Mouse (Mus musculus) gastrocnemius, postnatal 25 days (tissue): ENCODE measurements around the gene Olfr1247. TPM values are rescaled to one million over a fixed set of nuclear protein-coding genes. Genes with fewer than 3 reads are reported as not detected.
"Not testable (repeated sequence)": the region's sequence is repeated elsewhere in the genome, so short reads cannot be mapped to it uniquely, and the experiment has no call there.

Source experiments
- DNase-seq: peaks from one replicate; pipeline ENCODE4 v3.0.0; 2022
- long read RNA-seq, 2 experiments: library from polyadenylated mRNA; stranded (forward); transcript quantifications; one replicate each; pipeline ENCODE4 v2.0.0; 2021
- total RNA-seq, 2 experiments: library from RNA; stranded (reverse); gene quantifications; 1 replicate in 1 of 2; 2 replicates in 1 of 2; pipeline ENCODE4 v1.2.3; 2021

Gene Olfr1247
- total RNA-seq = under 1 TPM; 0.05 TPM
- long read RNA-seq, experiment 1 = 0 reads
- long read RNA-seq, experiment 2 = 0 reads

DNA sequence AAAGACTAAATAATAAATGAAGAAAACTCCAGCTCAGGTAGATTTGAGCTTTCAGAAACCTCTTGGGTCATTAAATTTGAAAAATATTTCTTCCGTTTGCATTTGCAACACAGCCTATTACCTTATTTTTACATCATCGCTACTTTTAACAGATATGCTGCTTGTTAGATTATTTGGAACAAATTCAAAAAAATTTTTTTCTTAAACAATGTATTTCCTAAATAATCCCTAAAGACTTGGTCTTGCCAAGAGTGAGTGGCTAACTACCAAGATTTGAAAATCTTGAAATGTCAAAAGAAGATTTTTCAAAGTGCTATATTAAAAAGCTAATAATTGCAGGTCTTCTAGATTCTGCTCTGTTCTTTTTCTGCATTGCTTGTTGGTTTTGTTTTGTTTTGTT is at the start of gene Olfr1247:
Olfr1247 (minus strand) TSS at position 101 of the 400 bp plus-strand sequence.
- DNase-seq = no peak

DNA sequence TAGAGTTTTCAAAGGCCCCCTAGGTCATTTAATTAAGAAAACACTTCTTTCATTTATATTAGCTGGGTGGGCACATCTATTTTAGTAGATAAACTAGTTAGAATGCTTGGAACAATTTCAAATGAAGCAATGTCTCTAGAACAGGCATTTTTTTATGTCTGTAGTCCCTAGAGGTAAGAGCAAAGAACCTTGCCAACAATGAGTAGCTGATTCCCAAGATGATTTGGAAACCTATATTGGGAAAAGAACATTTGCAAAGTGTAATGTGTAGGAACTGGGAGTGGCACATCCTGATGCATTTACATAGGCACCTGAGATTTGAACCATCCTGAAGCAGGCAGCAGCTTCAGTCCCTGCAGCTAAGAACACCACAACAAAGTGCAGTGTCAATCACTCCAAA is 47.4 kb upstream of the Olfr1247 start, which contains the start of gene Olfr1250:
Olfr1250 (minus strand) TSS at position 101 of the 400 bp plus-strand sequence.
- no peak for DNase-seq

DNA sequence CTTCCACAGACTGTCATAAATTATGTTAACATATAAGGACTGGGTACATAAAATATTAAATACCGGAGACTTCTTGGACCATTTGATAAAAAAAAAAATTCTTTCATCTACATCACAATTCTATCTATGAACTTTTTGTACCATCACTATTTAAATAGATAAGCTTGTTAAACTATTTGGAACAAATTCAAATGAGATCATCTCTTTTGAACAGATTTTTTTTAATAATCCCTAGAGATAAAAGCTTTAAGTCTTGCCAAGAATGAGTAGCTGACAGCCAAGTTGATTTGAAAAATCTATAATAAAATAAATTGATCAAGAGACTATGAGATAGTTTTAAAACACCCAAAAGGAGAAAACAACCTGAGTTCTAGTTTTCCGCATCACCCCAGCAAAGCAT is 21.0 kb upstream of the Olfr1247 start, which contains the start of gene Olfr1249:
Olfr1249 (minus strand) TSS at position 101 of the 400 bp plus-strand sequence.
- no peak for DNase-seq

DNA sequence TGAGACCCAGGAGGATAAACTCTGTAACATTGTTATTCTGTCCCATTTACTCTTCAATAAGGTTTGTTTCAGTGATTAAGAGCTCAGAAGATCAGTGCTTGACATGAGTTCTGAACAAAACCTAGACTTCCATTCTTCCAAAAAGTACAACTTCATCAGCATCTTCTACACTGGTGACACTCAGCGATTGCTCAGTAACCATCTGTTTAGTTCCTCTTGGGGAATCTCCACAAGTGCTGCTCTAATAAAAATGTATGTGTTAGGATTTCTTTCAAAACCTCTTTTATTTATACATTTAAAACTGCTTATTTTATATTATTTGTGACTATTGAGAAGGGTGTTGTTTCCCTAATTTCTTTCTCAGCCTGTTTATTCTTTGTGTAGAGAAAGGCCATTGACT is 4.2 kb upstream of the Olfr1247 start, which contains the start of gene Olfr1248:
Olfr1248 (minus strand) TSS at position 101 of the 400 bp plus-strand sequence.
- DNase-seq = not testable (repeated sequence)

DNA sequence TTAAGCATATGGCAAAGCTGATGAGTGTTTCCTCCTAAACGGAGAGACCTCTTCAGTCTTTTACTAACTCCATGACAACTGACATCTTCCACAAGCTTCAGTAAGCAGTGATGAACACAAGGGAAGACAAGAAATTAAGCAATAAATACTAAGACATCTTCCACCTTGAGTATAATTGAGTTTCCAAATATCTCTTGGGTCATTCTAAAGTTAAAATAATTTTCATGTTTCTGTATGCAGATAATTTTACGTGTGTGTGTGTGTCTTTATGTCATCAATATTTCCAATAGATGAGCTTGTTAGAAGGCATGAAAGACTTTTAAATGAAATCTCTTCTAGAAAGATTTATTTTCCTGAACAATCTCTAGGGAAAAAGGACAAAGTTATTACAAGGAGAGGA is 20.9 kb downstream of the Olfr1247 start, which contains the start of gene Olfr1246:
Olfr1246 (minus strand) TSS at position 101 of the 400 bp plus-strand sequence.
- no peak for DNase-seq

DNA sequence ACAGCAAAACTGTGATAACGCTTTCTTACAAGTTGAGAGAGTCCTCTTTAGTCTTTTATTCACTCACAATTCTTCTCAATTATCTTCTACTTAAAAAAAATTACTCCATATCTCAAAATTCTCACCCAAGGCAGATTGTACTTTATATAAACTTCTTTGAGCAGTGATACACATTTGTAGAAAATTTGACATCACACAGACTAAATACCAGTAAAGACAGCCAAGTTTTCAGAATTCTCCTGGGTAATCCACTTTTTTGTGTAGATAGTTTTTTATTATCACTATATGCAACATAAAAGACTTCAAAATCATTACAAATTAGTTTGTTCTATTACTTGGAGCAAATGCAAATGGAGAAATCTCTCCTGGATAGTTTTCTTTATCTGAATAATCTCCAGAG is 35.6 kb downstream of the Olfr1247 start, which contains the start of gene Olfr1245:
Olfr1245 (minus strand) TSS at position 101 of the 400 bp plus-strand sequence.
- no peak for DNase-seq

DNA sequence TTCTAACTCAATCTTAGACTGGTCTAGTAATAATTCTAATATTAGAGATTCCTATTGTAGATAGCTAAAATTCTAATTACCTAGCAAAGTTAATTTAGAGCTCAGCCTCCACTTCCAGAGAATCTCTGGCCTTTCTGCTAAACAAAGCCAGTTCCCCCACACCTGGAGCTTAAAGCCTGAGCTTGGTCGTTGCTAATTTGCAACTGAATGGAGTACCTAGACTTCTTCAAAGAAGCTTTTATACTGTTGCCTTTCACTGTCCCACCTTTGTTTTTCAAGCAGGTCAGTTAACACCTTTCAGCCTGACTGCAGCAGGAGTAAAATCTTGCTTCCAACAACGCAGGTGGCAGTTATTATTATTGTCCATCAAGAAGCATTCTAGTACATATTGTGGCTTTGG is 51.2 kb downstream of the Olfr1247 start:
- not testable (repeated sequence) for DNase-seq

Other genes starting within 250 kb of the Olfr1247 start
- gene Olfr1234, start 249.3 kb downstream of the Olfr1247 start, total RNA-seq = not detected
- gene Olfr1238, start 204.5 kb downstream of the Olfr1247 start, total RNA-seq = not detected
- not detected for gene Olfr1239, start 193.7 kb downstream of the Olfr1247 start, total RNA-seq
- not detected for gene Olfr1240, start 171.1 kb downstream of the Olfr1247 start, total RNA-seq
- gene Olfr1241, start 127.0 kb downstream of the Olfr1247 start, total RNA-seq = not detected
- gene Olfr1242, start 115.8 kb downstream of the Olfr1247 start, total RNA-seq = not detected
- not detected for gene Olfr1243, start 82.6 kb downstream of the Olfr1247 start, total RNA-seq
- gene Olfr1245, start 35.7 kb downstream of the Olfr1247 start, total RNA-seq = not detected
- gene Olfr1246, start 21.0 kb downstream of the Olfr1247 start, total RNA-seq = not detected
- gene Olfr1248, start 4.1 kb upstream of the Olfr1247 start, total RNA-seq = not detected
- gene Olfr1249, start 20.9 kb upstream of the Olfr1247 start, total RNA-seq = not detected
- not detected for gene Olfr1250, start 47.3 kb upstream of the Olfr1247 start, total RNA-seq
- not detected for gene Olfr1251, start 57.8 kb upstream of the Olfr1247 start, total RNA-seq
- gene Olfr1252, start 110.9 kb upstream of the Olfr1247 start, total RNA-seq = not detected
- not detected for gene Olfr1253, start 143.0 kb upstream of the Olfr1247 start, total RNA-seq
- gene Olfr1254, start 179.5 kb upstream of the Olfr1247 start, total RNA-seq = not detected
- not detected for gene Olfr1255, start 197.9 kb upstream of the Olfr1247 start, total RNA-seq
- not detected for gene Olfr1256, start 227.4 kb upstream of the Olfr1247 start, total RNA-seq
- gene Olfr48, start 234.1 kb upstream of the Olfr1247 start, total RNA-seq = not detected